Mouse (Mus musculus) heart, postnatal 0 days (tissue): ENCODE data around the gene Mrgprh.

ENCODE experiments used
- CTCF ChIP-seq: IDR thresholded peaks from 2 replicates; pipeline ENCODE4 v1.5.1; 2016; ENCODE audit warnings: antibody characterized with exemption, control low read depth, low read depth
- EP300 ChIP-seq: IDR thresholded peaks from 2 replicates; pipeline ENCODE4 v1.6.1; 2016; ENCODE audit warnings: antibody characterized with exemption, low read depth

DNA sequence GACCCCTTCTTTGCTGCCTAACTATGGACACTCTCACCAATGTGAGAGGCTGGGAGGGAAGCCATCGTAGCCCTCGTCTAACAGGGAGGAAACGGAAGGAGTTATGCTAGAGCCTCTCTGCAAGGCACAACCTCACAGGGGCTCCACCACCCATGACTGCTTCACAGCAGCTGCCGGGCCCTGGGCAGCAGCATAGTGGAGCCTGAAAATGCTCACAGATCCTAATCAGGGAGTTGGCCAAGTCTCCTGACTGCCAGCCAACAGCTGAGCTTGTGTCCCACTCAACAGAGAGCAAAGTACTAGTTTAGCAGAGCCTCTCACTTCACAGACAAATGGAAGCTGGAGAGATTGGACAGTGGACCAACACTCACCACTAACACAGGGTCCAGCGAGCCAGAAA is 29.4 kb upstream of the Mrgprh start:
- TF ChIP-seq CTCF (no peak), EP300 (no peak)
